Mouse (Mus musculus): Measurements from ENCODE around the gene Slc50a1.

Gene Slc50a1

DNA sequence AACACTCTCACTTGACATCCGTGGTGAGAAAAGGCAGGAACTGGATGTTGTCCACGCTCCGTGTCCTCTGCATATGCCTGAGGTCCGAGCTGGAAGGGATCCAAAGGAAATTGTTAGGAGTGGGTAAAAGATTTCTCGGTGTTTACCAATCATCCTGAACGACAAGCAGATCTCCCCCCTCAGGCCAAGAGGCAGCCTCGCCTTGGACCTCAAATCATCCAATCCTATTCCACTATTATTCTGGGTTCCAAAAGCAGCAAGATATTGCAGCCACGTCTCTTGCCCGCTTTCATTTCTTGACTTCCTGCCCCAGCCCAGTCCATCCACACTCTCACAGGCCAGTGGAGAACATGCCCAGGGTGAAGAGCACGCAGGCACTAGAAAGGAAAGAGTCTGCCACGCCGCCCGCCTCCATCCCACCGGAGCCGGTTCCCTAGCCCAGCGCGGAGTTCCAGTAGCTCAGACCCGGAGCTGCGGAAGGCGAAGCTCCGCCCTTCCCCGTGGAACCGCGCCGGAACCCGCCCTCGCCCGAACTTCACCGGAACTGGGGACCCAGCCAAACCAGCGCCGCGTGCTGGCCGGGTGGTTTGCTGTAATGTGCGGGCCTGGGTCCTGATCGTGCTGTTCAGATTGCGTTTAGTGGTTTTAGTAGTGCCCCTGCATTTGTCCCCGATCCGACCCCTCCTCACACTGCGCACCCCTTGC, at the start of gene Slc50a1:
Gene Slc50a1, minus strand, starts transcription at position 520 of the 705 bp plus-strand sequence.
- peak; percentile 83 for DNase-seq (ENCODE audit: low spot score)

- DNase-seq (ENCODE audit: low spot score), result no peak
Measured at GRCm38 (mm10) chr3:89319591-89320350, 49.4 kb upstream of the Slc50a1 start.

GRCm38 (mm10) chr3:89318971-89319590, 48.7 kb upstream of the Slc50a1 start:
- no peak for DNase-seq (ENCODE audit: low spot score)

DNA sequence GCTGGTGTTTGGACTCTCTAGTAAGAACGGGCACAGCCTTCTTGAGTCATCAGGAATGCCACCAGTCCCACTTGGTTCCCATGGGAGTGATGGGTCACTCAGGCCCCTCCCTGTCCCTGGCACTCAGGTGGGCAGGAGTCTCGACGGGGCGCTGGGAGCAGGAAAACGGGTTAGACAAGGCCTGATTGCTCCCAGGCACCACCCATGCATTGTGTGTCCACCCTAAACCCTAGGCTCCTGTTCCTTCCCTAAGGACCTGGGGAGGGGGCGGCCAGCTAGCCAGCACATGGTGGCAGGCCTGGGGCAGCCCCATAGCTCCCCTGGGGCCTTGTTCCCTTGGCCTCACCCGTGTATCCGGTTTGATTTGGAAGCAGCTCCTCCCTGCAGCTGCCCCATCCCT, 47.9 kb upstream of the Slc50a1 start:
- no peak for DNase-seq (ENCODE audit: low spot score)

DNA sequence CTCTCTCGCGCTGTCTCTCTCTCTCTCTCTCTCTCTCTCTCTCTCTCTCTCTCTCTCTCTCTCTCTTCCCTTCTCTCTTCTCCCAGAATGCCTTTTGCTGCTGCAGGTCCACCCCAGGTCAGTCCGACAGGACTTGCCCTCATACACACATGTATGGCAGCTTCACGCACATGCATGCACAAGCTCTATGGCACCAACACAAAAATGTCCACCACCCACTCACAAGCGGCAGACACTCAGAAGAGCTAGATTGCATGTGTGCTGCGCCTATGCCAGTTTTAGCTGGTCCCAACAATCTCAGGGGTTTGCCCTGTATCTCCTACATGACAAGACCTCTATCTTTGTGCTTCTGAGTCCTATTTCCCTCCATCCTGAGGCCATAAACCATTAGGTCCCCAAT, 46.9 kb upstream of the Slc50a1 start:
- no peak for DNase-seq (ENCODE audit: low spot score)

DNA sequence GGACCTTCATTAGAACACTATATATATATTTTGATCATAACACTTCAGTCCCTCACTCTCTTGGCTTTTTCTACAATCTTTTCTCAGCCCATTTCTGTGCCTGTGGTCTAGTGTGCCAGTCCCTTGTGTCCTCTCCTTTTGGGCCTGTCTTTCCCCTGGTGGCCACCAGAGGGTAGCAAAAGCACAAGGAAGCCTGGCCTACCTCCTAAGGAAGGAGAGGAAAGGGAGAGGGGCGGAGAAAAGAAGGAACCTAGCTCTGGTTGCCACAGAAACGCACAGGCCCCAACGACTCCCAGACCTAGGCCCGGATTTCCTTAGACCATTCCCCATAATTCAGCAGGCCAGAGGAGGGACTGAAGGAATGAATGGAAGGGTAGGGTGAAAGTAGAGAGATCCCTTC, 46.5 kb upstream of the Slc50a1 start:
- peak; percentile 69 for DNase-seq (ENCODE audit: low spot score)

DNA sequence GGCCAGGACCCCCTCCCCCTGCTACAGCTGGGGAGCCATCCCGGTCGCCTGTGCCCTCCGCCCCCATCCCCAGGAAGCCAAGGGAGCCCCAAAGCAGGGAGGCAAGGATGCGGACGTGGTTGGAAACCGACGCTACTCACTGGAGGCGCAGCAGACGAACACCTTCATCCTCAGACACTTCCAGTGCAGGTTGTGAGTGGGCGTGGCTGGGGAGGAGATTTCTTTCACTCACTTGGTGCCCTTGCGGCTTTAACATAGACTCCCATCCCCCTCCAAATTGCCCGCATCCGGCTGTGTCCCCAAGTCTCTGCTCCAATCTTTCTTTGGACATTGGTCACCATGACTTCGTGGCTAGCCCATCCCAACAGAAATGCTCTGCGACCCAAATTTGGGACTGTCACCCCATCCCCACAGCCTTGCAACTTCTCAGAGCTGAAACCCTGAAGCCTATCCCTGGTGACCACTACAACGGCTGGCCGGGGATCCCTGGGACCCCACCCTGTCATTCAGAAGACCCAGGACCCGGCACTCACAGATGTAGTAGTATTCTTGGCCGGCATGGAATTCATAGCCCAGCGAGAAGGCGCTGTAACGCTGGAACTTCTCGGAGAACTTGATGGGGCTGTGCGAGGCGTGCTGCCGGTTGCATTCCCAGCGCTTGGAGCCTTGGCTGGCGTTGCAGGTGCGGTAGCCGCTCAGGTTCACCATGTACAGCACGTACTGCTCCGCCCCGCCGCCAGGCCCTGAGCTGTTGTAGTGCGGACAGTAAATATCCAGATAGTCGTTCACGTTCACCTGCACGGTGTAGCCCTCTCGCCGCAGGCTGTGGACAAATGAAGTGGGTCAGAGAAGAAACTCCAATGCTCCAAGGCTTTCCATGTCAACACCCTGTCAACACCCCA, 45.8 kb upstream of the Slc50a1 start:
- no peak for DNase-seq (ENCODE audit: low spot score)

GRCm38 (mm10) chr3:89315195-89315929, 45.0 kb upstream of the Slc50a1 start:
- DNase-seq (ENCODE audit: low spot score), result no peak

- DNase-seq (ENCODE audit: low spot score), result no peak
Measured at GRCm38 (mm10) chr3:89314791-89315190, 44.4 kb upstream of the Slc50a1 start.

DNA sequence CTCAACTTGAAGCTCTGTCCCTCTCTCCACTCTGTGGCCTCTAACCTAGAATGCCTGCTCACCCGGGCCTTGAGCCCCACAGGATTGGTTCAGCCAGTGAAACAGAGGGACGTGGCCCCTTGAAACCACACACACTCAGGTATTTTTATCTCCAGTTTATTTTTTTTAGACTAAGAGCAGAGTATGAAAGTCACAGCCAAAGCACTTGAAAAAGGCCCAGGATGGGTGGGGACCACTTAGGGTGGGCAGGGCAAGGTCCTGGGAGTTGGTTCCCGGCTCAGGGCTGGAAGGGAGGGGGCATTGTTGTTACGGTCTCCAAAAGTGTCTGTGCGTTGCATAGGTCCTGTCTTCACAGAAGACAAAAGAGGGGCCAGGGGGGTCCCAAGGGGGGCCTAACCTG, 44.0 kb upstream of the Slc50a1 start:
- no peak for DNase-seq (ENCODE audit: low spot score)

DNA sequence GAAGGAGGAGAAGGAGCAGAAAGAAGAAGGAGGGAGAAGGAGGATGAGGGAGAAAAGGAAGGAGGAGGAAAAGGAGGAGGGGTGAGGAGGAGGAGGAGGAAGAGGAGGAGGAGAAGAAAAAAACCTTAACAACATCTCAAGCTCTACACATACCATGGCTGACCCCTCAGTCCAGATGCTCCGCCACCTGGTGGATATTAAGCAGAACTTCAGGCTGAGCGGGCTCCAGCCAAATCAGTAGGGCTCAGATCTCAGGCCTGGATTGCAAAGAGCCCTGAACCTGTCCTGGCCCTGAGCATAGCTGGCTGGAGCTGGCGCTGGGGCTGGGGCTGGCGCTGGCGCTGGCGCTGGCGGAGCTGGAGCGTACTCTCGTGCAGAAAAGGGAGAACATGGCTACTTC, 37.7 kb upstream of the Slc50a1 start:
- DNase-seq (ENCODE audit: low spot score), result peak; percentile 38

GRCm38 (mm10) chr3:89305551-89306325, 35.4 kb upstream of the Slc50a1 start:
- DNase-seq (ENCODE audit: low spot score), result no peak

GRCm38 (mm10) chr3:89305105-89305504, 34.7 kb upstream of the Slc50a1 start:
- no peak for DNase-seq (ENCODE audit: low spot score)

- DNase-seq (ENCODE audit: low spot score), result no peak
Measured at GRCm38 (mm10) chr3:89304440-89304839, 34.1 kb upstream of the Slc50a1 start.

DNA sequence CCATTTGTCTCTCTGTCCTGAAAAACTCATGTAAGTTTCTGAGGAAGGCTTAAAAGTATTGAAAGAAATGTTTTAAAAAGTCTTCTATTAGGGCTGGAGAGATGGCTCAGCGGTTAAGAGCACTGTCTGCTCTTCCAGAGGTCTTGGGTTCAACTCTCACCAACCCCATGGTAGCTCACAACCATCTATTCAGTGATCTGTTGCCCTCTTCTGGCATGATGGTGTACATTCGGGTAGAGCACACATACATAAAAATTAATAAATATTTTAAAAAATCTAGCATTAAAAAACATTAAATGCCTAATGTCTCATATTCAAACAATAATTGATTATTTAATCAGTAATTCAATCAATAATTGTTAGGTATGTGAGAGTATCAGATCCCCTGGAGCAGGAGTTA, 30.1 kb upstream of the Slc50a1 start:
- DNase-seq (ENCODE audit: low spot score), result no peak

GRCm38 (mm10) chr3:89300071-89300470, 29.7 kb upstream of the Slc50a1 start:
- DNase-seq (ENCODE audit: low spot score), result no peak

DNA sequence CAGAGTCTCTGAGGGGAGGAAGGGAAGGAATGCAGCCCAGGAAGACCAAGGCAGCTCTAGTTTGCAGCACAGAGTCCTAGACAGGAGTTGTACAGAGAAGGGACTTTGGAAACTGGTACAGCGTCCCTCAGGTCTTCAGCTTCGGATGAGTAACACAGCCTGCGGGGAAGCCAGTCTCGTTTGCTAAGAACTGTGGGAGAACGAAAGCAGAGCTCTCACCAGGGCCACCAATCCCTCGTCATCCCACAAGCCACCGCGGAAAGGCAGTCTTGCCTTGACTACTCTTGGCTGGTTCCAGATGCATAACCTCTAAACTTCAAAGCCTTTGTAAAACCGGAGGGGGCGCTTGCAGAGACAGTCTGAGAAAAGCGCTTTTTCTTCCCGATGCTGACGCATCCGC, 29.1 kb upstream of the Slc50a1 start:
- no peak for DNase-seq (ENCODE audit: low spot score)

DNA sequence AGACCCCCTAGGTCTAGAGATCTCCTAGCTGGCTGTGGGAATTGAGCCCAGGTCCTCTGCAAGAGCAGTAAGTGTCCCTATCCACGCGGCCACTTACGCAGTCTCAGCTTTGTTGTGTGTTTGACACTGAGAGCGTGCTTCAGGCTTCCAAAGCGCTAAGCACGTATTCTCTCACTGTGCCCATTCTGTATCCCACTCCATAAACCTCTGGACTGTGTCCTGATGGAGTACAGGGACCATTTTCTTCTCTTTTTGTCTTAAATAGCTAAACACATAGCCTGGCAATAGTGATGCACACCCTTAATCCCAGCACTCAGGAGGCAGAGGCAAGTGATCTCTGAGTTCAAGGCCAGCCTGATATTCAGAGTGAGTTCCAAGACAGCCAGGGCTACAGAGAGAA, 28.5 kb upstream of the Slc50a1 start:
- no peak for DNase-seq (ENCODE audit: low spot score)

GRCm38 (mm10) chr3:89296761-89297396, 26.5 kb upstream of the Slc50a1 start:
- DNase-seq (ENCODE audit: low spot score), result no peak

DNA sequence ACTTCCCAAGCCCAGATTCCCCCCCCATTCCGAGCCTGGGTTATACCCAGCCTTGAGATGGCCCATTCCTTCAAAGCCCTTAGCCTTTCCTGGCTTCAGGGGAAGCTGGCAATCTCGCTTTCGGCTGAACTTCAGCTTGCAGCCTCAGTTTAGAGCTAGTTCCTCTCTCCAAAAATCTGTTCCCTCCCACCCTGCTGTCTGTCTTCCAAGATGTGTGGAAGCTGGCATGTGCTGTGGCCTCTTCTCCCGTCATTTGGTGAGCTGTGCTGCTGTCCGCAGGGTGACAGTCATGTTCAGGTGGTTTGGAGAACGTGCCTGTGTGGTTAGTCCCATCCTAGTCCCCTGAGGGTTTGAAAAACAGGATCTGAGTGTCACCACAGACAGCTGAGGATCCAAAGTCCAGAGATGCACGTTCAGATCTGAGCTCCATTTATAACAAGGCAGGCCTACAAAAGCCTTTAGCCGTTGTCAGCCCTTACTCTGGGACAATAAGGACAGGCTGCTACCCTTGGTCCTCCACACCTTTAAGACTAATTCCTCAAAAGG, 25.4 kb upstream of the Slc50a1 start:
- DNase-seq (ENCODE audit: low spot score), result no peak
